Mouse (Mus musculus) activated CD4-positive, CD25-positive, alpha-beta regulatory T cell, adult 4 months (primary cell): ENCODE measurements around the gene Papolb. TPM values are rescaled to one million over a fixed set of nuclear protein-coding genes. Genes with fewer than 3 reads are reported as not detected.

Experiments
- ATAC-seq: one replicate; pipeline ENCODE4 v1.8.0; 2017
- polyA plus RNA-seq, 2 experiments: library from polyadenylated mRNA; unstranded; fragments of 100-300 nt; shearing (Covaris generic); gene quantifications; one replicate each; pipeline ENCODE4 v1.2.1; 2017

Papolb gene
- polyA plus RNA-seq, result not detected

DNA sequence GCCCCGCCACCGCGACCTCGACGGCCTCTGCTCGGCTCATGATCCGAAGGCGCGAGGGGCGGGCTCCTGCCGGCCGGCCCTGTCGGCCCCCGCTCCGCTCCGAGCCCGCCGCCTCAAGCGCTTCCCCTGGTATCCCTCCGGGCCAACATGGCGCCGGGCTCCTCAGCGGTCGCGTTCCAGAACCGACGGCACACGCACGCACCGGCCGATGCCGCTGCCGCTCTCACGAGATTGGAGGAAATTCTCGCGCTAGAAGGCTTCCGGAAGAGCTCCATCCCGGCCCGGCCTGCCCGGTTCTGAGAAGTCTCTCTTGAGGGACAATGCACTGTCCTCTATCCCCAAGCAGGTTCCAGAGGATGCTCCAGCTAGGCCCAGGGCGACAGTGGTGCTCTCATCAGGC lies at the start of gene Papolb:
Gene Papolb (minus strand): TSS at position 162 of the 400 bp plus-strand sequence.
- ATAC-seq, result no peak

DNA sequence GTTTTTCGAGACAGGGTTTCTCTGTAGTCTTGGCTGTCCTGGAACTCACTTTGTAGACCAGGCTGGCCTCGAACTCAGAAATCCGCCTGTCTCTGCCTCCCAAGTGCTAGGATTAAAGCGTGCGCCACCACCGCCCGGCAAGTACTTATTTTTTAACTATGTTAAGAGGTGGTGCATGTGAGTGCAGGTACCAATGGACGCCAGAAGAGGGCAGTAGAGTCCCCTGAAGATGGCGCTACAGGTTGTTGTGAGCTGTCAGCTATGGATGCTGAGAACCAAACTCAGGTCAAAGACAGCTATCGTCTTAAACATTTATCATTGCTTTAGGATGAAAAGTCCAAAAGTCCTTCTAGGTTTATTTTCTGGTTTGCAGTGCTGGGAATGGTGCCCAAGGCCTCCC lies 48.3 kb upstream of the Papolb start:
- ATAC-seq, result no peak

DNA sequence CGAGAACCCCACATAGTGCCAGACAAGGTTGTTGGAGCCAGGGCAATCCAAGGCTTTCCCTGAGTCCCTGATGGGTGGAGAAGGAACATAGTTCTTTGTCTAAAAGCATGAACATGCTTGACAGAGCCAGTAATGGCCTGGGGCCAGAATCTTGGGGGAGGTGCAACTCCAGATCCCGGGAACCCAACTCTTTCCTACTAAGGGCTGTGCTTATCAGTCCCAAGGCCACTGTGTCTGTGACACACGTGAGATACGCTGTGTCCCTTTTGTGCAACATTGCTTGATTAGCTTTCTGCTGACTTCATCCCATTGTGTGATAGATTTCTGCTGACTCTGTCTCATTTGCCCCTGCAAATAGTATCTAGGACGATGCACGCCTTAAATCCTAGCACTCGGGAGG lies 47.0 kb upstream of the Papolb start:
- ATAC-seq, result no peak

DNA sequence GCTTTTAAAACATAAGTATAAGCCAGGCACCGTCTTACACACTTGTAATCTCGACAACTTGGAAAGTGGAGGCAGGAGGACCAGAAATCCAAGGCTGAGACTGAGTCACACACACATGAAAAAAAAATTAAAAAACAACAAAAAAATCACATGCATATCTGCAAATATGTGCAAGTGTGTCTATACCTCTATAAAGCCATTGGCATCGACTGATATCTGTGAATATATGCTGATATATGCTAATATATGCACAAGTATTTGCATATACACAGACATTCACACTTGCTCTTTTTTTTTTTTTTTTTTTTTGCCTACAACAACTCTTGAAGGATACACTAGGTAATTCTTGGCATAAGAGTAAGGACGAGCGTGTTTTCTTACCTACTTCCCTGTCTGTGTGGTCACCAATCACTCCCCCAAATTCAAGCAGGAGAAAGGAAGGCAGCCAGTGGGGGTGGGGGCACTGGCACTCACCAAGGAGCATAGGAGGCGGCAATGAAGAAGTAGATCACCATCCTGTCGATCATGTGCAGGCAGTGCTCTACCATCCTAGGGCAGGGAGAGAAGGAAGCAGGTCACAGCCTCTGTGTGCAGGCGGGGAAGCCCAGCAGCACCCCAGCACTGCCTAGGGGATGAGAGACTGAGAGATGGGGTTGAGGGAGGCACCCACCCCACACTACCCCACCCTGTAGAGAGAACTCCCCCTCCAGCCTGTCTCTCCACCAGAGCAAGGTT lies 44.6 kb upstream of the Papolb start:
- no peak for ATAC-seq

DNA sequence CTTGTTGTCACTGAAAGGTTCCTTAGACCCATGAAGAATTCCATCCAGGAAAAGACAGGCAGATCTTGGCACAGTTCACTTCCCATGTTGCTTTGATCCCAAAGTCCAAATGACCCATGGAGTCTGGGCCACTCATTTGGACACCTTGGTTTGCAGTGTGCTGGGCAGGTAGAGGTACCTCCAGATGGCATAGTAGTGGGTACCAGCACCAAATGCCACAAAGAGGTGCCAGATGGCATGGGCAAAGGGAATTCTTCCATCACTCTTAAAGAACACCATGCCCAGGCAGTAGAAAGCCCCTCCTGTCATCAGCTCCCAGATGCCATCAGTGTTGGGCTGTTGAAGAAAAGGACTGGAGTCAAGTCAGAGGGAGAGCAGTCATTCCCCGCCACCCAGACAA lies 34.7 kb upstream of the Papolb start:
- no peak for ATAC-seq

DNA sequence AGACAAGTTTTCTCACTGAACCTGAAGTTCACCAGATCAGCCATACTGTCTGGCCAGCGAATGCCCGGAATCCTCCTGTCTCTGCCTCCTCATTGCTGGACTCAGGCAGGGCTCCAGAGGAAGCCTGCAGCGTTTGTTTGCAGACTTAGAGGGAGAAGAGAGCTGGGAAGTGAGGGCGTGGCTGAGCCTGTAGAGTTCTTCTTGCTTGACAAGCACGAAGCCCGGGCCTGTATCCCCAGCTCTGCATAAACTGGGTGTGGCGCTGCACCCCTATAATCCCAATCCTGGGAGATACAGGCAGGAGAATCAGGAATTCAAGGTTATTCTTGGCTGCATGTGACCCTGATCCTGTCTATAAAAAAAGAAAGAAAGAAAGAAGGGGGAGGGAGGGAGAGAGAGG lies 30.4 kb upstream of the Papolb start:
- ATAC-seq, result no peak

DNA sequence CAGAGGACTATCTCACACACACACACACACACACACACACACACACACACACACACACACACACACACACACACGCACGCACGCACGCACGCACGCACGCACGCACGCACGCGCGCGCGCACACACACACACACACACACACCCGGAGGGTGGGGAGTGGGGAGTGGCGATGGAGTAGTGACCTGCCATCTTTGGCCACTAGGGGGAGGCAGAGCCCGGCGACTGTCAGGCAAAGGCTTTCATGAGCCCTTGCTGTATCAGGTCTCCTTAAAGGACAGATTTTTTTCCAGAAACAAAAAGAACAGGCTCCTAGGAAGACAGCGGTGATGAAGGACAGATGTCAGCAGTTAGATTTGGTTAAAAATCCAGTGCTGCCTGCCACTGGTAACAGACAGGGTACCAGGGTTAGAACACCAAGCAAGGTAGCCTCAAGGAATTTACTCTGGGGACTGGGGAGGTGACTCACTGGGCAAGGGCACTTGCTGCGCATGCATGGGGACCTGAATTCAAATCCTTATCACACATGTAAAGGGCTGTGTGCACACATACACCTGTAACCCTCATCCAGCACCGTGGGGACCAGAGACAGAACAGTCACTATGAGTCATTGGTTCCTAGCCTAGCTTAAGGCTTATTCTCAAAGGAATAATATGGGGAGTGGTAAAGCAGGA lies 27.7 kb upstream of the Papolb start:
- ATAC-seq, result no peak

DNA sequence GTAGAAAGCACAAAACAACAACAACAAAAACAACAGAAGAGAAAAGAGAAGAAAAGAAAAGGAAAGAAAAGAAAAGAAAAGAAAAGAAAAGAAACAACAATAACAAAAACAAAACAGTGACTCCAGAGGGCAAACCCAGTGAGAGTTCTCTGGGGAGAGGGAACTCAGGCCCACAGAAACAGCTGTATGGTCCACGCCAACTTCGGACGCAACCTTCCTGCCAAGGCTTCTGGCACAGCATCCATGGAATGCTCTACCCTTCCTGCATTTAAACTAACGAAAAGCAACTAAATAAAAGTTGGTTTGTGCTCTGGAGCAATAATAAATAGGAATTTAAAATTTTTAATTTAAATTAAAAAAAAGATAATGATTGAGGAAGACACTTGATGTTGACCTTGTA lies 26.8 kb upstream of the Papolb start:
- no peak for ATAC-seq

DNA sequence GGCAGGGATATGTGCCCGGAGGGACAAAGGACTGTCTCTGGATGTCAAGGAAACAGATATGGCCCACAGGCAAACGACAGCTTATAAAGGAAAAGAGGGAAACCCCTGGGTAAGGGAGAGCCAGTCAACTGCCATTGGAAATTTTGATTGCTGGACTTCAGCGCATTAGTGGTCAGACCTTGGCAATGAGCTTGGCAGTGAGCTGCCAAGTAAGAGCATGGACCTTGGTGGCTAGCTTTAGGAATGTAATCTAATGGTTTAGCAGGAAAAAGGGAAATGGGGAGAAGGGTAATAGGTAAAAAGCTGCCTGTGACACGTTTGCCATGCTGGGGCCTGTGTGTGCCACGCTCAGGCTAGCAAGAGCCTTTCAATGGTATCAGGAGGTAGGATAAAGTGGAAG lies 26.0 kb upstream of the Papolb start:
- ATAC-seq, result no peak

DNA sequence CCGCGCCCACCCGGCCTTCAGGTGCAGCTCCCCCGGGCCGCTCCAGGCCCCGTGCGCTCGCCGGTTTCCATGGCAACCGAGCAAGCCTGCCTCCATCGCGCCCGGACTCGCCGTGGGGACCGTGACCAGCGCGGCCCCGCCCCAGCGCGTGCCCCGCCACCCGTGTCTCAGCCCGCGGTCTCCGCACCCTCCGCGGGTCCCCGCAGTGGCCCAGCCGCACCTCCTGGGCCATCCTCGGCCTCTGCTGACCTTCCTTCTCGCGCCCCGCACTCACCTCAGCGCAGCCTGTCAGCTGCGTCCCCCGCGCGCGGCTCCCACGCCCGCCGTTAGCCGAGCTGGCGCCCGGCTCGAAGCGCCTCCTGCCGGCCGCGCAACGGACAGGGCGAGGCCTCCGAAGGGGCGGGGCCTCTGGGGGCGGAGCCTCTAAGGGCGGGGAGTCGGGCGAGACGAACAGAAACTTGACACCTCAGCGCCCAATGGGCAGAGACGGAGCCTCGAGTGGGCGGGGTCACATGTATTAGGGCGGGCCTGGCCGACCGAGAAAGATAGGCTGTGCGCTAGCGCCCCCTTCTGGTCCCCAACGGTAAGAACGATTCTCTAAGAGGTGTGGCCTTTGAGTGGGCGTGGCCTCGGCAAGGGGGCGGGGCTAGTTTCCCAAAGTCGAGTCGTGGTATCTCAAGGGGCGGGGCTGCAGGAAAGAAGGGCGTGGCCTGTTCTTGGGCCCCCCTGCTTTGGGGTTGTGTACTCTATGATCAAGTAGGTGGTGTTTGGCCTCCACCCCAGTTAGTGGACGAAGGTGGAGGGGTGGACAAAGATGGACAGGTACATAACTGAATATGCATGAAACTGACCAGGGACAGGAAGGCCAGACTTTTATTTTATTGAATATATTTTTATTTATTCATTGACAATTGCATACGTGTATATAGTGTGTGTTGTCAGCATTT lies 21.1 kb upstream of the Papolb start, which contains the start of gene Radil:
Gene Radil (minus strand): TSS at position 393 of the 947 bp plus-strand sequence.
- ATAC-seq, result peak; percentile 19

DNA sequence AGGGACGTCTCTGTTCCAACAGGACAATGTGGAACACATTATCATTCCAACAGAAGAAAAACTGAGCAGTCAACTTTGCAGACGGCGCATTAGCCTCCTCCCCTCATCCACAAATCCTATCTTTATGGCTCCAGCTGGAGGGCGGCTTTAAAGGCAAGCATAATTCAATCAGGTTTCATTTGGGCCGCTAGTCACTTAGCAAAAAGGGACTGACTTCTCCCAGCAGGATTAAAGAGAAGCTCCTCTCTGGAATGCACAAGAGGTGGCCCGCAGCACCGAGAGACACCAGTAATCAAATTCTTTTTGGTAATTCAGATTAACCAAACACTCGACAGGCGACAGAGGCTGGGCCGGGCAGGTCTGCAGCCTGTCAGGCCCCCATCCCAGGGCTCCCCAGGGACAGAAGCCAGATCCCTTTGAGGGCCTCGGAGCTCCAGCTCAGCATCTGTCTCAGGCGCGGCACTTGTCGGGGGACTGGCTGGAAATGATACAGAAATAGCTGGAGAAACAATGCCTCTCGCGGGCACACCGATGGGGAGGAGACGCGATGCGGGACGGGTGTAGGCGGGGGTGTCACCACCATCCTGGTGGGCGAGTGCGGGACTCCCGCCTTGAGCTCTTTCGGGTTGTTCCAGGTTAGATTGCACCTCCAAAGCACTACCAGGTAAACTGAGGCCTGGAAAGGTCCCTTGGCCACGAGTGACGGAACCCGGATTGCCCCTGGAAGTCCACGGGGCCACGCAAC lies 20.3 kb upstream of the Papolb start:
- no peak for ATAC-seq

DNA sequence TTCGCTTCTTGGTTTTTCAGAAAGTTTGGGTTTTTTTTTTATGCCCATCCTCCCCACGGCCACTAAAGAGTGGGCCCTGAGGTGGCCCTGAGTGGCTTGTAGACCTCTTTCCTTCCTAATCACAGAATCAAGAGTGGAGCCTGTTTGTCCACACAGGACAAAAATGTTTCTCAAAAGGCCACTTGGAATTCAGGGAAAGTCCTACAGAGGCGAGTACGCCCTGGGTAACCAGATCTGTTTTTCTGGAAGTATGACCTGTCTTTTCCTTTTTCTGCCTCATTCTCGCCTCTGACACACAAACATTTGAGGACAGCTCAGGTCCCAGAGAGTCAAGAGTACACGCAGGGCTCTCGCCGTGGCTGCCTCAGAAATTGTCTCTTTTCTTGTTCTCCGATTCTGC lies 19.6 kb upstream of the Papolb start:
- ATAC-seq, result no peak

DNA sequence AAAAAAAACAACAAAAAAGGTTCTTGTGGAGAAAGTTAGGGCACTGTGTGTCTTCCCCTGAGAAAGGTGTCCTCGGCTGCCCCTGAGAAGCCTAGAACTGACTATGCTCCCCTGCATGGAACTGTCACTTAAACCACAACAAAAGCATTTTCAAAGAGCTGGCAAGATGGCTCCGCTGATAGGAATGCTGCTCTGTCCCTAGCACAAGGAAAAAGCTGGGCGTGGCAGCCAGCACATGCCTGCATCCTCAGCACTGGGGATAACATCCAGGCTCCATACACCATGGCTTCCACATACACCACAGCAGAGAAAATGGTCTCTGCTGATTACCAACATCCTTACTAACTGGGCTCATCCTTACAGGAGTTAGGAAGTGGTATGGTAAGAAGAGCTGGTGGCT lies 17.2 kb upstream of the Papolb start:
- ATAC-seq, result no peak

DNA sequence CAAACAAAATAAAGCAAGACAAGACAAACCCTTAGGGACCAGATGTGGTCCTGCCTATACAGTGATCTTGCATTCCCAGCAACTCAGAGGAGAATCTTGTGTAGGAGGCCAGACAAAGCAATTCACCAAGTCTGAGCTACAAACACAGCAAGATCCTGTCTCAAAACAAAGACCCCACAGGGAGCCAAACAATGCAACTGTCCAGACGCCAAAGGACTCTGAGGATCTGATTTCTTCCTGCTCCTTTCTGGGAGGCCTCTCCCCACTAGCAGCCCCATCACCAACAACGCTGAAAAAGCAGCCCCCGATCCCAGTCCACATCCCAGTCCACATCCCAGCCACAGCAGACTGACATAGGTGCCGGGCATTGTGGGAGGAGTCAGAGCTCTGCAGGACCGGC lies 16.5 kb upstream of the Papolb start:
- no peak for ATAC-seq

DNA sequence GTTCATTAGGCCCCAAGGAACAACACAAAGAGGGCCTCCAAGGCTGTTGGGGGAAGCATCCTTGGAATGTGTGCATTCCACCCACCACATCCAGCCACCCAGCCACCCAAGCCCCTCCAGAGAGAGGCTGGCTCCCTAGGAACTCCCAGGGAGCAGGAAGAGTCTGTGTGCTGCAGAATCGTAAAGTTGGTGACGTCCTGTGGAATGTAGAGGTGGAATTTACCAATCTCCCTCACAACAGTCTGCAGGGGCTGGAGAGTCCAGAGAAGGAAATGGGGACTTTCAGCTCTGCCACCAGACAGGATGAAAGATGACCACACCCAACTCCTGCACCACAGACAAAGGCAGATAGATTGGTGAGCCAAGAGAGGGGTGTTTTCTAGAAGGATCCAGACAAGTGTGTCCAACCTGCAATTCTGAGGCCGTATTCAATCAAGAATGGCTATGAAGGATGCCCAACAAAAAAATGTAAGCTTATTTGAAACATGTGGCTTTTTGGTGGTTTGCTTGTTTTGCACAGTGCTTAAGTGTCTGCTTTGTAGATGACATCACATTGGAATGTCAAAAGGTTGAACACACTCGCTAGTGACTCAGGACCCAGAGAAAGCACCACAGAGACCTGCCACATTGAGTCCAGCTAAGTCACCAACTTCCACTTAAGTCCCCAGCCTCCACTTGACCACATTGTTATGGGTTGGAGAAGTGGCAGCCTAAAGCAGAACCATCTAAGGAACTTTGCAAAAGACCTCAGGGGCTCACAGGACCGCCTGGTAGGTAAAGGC lies 15.3 kb upstream of the Papolb start:
- ATAC-seq, result no peak

DNA sequence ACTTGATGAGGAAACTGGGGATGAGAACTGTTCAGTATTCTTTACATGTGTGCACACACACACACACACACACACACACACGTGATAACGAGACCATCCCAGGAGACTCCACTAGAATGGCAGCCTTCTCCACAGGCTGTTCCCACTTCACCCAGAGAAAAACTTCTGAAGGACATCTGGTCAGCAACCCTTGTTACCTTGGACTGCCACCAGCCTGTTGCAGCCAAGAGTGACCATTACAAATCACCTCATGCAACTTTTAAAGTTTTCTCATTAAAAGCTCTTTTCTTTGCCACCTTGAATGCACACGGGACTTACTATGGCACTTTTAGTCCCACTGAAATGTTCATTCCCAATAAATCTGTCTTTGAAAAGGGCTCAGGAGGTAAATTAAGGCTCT lies 7.4 kb upstream of the Papolb start:
- no peak for ATAC-seq

DNA sequence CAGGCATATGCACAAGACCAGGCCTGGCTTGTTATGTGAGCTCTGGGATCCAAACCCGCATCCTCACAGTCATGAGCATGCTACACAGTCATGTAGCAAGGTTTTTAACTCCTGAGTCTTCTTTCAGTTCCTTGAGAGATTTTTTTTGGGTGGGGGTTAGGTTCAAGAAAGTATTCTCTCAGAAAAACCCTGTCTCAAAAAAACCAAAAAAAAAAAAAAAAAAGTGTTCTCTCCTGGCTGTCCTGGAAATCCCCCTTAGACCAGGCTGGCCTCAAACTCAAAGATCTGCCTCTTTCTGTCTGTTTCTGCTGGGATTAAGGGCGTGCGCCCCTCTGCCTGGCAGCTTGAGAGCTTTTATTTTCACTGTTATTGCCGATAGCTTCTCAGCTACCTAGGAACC lies 5.5 kb upstream of the Papolb start:
- ATAC-seq, result no peak

DNA sequence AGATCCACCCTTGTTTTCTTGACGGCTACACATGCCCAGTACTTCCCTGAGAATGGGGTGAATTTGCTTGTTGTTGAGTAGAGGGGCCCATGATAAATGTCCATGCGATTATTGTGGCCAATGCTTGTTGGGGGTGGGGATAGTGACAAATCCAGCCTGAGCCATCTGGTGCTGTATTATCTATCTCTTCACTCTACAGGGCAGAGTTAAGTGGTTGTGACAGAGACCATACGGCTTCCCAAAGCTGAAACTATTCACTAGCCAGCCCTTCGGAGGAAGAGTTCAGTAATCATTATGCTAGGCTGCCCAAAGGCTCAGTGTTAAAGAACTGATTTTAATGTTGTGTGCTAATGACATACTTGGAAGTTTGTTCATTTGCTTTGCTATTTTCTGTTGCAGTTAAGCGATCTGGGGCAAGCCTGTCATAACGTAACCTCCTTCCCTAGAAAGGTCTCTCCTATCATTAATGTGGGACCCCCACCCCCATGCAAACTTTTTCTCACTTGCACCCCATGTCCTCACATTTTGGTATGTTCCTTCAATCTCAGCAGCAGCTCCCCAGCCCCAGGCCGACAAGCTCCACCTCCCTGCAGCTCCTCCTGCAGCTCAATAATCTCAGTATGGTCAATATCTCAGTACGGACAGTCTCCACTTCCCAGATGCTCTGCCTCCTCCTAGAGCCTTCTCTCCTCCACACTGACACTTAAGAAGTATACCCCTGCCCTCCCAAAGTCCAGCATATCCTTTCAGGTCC lies 5.0 kb downstream of the Papolb start:
- no peak for ATAC-seq

DNA sequence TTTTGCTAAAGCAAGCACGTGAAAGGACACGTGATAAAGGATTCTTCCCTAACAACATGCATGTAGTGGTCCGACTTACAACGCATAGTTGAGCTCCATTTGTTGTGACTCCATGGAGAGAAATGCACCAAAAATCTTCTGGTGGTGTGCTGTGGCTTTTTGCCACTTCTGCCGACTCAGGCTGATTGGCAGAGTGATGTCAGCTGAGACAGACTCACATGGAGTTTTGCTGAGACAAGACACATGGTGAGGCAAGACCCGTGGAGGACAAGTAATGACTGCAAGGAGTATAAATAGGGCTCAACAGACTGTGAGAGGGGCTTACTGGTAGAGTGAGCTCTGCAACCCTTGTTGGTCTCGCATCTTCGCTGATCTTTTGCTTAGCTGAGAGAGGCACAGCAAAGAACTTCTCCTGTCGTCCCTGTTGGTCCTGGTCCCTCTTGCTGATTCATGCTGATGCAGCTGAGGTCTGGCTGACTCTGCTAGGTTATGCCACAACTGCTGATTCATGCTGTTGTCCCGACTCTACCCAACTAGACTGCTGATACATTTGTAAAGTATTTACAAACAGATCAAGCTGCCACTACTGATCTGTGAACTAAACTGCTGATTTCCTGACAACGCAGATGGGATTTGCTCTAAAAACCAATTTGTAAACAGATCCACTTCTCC lies 8.5 kb downstream of the Papolb start:
- no peak for ATAC-seq

DNA sequence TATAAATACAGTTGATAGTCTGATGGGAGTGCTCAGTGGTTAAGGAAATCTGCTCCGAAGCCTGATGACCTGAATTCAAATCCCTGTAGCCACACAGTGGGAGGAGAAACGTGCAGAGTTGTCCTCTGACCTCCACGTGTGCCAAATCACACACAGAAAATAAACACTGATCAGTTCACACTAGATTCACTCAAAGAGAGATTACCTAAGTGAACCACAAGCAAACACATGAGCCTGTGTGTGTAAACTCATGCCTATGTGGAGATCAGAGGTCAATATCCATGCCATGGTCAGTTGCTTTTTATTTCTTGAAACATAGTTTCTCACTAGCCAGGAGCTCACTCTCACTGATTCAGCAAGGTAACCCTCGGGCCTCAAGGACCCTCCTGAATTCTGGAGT lies 9.5 kb downstream of the Papolb start:
- ATAC-seq, result no peak
